Mouse (Mus musculus): Measurements from ENCODE around the gene Has1. TPM values are rescaled to one million over a fixed set of nuclear protein-coding genes. Genes with fewer than 3 reads are reported as not detected.

The Has1 gene
- total RNA-seq (2021) (under 1 TPM in 1 of 2 experiments, not detected in 1; 0.07 TPM), polyA plus RNA-seq (2012; rRNA removed) (0.22 and 0.36 TPM in 2 replicates)
- long read RNA-seq: 0 reads

DNA sequence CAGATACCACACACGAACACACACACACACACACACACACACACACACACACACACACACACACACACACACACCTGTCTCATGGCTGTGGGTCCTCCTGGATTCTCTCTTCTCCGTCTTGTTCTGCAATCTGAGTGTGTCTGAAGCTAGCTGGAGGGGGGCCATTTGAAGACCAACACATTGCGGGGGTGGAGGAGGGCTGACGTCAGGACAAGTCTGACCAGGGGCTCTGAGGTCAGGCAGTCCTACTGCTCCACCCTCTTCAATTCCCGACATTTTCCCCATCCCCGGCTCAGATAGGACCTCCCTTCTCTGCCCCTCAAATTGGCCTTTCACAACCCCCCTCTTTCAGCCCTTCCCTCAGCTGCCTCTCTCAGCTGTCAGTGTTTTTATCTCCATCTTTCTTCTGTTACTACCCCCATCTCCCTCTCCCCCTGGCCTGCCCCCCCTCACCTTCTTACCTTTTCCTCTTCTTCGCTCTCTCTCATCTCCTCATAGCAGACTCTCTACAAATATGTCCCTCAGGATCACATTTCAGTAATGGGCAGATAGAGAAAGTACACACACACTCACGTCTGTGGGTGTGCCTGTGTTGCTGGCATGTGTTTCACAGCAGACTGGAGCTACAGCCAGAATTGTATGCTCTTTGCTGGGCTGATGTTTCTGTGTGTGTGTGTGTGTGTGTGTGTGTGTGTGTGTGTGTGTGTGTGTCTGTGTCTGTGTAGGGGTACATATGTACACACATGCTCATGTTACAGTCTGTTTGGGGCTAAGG, at the start of gene Has1:
Gene Has1 (minus strand): TSS at position 142 of the 775 bp plus-strand sequence.
- DNase-seq: no peak

DNA sequence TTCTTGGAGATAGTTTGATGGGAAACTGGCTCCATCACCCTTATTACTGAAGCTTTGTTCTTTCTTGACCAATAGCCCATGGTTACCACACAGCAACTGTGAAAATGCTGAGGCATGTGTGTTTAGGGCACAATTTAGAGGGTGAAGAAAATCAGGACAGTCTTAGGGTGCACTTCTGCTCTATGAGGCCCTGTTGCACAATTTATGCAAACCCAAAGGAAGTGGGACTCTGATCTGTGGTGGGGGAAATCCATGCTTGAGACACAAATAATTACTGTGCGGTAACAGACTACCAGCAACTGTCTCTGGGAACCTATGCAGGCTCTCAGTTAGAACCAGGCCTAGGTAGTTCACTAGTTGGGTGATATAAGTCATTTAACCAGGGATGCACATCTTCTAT, 45.8 kb upstream of the Has1 start:
- no peak for DNase-seq

DNA sequence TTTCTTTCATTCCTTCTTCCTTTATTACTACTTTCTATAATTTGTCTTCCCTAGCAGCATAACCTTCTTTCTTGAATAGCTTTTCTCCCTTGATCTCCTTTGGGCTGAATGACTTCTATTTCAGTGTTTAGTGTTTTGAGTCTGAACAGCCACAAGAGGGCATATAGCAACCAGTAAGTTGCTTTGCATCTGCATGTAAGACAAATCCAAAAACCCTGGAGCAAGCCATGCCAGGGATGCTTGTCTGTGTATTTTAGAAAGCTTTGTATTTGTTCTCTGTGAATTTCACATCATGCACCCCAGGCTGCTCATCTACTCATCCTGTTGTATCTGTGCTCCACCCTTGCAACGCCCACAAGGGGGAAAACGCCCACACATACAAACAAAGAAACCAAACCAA, 44.3 kb upstream of the Has1 start:
- no peak for DNase-seq

DNA sequence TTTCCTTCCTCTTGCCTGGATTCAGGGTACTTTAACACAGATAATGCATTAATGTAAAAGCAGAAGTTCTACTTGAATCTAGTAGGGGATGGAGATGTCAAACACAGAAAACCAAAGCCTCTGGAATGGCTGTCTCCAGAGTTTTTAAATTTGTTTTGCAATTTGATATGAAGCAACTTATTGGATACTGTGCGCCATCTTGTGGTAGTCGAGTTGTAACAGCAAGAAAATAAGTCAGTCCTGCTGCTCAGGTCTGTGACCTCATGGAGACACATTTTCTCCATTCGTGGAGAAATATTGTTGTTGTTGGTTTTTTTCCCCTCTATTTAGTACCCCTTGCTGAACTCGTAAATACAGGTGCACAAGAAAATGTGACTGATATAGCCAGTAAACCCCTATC, 41.0 kb upstream of the Has1 start:
- peak; percentile 14 for DNase-seq

DNA sequence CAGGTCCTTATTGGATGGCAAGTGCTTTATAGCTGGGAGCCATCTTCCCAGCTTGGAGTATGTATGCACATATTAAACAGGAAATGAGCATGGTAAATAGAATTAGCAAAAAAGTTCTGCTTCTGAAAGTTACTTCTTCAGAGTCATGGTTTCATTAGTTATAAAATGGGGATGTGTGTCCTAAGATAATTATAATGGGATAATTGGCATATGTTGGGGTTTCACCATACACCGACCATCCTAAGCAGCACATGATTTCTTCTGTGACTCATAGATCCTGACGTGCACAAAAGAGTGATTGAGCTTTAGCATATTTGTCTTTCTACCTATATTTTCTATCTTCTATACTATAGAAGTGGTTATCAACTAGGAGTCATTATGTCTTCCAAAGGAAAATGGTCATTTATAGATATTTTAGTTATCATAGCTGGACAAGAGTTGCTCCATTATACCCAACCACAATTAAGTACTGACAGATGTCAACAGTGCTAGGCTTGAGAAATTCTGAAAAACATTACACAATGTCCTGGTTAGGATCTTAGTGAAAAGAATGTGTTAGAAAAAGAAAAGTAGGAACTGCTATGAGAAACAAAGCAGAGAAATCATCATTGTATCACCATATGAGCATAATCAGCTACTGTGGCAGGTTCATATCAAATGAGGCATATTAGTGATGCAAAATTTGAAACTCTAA, 34.9 kb upstream of the Has1 start:
- DNase-seq: no peak

DNA sequence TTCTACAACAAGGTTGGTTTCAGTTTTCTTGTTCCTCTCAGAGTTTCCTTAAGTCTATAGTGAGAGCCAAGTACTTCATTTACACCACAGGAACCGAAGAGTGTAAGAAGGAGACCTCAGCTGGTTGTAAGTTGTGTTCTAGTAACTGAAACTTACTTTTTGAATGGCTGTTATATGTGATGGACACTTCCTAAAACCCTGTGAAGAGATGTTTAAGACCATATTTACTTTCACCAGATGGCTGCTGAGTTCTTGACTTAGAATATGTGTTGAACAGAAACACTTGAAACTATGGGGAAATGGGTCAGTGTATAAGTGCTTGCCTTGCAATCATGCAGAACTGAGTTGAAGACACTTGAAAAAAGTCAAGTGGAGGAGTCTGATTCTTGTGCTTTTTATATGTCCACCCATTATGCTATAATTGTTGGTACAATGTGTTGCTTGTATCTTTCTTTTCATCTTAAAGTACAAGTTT, 32.8 kb upstream of the Has1 start, which contains the start of the genes Fpr2 and Fpr3:
Gene Fpr2 (plus strand): TSS at position 51 of the 475 bp plus-strand sequence.
Gene Fpr3 (plus strand): TSS at position 79 of the 475 bp plus-strand sequence.
- no peak for DNase-seq

DNA sequence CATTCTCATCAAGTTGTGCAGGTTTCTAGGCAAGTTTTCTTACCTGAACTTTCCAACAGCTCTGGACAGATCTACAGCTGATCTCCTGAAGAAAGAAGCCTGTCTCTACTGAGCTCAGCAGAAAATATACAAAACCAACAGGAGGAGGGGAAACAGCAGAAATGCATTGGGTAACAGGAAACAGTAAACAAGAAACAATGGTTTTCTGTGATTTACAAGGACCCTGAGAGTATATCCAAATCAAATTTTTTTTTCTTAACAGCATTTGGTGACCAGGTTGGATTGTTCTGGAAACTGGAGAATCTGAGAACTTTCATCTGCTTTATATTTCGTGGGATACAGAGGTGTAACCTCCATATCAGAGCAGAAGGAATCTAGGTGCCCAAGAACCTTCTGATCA, 28.8 kb upstream of the Has1 start, which contains the start of gene Fpr1:
Gene Fpr1 (minus strand): TSS at position 101 of the 400 bp plus-strand sequence.
- DNase-seq: no peak

DNA sequence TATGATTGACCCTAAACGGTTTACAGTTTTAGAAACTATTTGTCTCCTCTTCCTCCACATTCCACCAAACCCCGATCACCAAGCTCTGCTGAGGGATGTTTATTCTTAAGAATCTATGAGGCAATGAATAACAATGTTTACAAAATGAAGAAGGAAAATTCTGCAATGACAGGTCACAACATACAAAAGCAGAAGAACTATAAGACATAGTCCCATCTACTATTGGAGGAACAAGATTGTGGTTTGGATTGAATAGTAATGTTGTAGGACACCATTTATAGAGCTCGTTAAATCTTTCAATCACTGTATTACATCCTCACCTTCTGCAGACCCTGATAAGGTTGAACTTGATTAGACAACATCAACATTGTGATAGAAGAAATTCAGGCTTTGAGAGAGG, 27.7 kb upstream of the Has1 start:
- DNase-seq: no peak

DNA sequence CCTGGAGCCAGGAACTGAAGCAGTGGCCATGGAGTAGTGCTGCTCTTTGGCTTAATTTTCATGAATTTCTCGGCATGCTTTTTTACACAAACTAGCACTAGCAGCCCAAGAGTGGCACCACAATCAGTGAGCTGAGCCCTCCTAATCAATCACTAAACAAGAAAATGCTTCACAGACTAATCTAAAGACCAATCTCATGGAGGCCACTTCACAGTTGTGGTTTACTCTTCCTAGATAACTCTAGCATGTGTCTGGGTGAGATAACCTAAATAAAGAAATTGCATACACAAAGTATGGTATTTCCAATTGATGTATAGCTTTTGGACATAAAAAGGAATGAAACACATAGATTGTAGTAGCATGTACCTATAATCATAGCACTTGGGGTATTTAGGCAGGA, 24.3 kb upstream of the Has1 start:
- DNase-seq: no peak

DNA sequence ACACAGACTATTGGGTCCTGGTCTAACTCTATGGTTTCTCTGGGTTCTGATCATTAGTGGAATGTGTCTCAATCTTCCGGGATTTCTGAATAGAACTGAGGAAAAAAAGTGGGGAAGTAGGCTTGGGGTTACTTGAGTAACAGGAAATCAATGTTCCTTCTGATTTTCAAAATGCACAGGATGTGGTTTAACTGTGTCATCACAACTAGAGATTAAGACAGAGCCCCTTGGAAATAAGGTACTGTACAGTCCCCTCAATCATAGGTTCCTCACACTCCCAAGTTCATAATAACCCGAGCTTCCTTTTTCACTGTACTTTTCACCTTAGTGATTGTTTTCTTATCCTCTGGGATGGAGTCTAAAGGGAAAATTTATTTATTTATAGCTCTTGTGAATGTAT, 16.7 kb upstream of the Has1 start:
- no peak for DNase-seq

DNA sequence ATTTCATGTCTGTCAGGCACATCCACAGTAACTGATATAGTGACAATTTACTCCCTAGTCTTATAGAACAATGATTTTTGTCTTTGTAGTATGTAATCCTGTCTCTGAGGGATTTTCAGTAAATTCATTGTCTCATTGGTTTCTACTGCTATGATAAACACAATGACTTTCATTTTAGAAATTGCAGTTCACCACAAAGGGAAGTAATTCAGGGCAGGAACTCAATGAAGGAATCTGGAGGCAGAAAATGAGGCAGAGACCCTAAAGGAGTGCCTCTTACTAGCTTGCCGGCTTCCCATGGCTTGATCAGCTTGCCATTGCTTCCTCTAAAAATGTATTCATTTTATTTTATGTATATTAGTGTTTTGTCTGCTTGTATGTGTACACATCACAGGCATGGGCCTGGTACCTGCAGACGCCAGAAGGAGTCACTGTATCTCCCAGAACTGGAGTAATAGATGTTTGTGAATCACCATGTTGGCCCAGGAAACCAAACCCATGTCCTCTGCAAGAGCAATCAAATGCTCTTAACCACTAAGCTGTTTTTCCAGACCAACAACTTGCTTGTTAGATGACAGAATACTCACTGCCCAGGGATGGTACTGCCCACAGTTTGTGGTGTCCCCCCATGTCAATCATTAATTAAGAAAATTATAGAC, 16.0 kb upstream of the Has1 start:
- DNase-seq: no peak

DNA sequence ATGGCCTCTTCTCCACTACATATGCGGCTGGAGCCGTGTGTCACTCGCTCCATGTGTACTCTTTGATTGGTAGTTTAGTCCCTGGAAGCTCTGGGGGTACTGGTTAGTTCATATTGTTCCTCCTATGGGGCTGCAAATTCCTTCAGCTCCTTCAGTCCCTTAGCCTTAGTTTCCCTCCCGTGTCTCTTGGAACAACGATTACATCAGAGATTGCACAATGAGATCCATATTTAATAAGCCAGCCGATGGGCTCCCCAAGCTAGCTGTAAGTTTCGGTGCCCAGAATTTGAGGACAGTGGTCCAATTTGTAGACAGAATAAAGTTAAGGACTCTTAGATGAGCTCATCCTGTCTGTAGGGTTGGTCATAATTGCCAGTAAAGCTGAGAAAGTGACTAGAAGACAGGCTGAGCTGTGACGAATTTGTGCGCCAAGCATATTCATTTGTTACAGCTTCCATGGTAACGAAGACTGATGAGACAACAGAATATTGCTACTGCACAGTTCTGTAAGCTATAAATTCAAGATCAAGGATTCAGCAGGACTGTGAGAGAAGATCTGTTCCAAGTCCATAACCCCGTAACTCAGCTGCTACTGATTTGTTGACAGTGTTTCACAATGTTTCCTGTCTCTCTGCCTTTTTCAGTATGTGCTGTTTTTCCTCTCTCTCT, 11.9 kb upstream of the Has1 start:
- no peak for DNase-seq

DNA sequence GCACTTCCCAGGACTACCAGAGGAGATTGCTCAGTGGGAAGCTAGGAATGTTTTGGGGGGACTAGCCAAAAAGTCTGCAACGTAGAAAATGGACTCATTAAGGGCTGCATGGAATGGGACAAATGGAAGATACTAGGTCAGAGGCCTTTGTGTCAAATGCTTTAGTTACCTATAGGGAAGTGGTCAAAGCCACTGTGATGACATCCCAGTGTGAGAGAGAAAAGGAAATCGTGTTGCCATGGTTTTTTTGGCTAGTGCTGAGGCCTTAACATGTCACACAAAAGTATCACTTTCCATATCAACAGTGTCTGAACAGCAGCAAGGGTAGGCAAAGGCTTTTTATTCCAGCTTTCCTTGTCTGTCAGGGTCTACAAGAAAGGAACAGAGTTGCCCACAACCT, 10.2 kb upstream of the Has1 start:
- DNase-seq: no peak

DNA sequence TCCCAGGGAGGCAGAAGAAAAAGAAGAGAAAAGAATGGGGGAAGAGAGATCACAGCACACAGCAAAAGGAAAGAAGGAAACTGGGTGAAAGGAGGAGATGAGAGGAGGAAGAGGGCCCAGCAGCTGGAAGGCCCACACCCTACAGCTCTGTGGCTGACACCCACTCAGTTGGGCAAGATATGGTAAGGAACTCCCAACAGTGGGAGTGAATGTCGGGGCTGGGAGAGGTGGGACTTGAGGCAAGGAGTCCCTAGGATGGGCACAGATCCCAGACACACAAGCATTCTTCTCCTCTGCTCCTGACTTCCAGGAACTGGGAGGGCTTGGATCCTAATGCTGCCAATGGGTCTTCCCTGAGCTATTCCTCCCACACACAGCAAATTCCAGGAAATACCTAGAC, 7.4 kb upstream of the Has1 start:
- DNase-seq: no peak

DNA sequence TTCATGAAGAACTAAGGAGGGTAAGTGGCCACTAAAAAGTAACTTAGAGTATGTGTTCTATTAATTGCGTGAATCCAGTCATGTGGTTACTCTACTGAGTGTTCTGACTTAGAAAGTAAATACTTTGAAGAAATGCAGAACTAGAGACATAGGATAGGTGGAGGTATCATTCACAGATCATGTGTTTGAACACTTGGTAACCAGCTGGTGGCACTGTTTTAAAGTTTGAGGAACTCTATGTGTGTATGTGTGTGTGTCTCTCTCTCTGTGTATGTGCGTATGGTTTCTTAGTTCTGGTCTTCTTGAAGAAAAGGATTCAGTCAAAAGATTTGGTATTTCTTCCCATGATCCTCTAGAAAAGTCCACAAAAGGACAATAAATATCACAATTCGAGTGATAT, 5.1 kb upstream of the Has1 start:
- DNase-seq: no peak

DNA sequence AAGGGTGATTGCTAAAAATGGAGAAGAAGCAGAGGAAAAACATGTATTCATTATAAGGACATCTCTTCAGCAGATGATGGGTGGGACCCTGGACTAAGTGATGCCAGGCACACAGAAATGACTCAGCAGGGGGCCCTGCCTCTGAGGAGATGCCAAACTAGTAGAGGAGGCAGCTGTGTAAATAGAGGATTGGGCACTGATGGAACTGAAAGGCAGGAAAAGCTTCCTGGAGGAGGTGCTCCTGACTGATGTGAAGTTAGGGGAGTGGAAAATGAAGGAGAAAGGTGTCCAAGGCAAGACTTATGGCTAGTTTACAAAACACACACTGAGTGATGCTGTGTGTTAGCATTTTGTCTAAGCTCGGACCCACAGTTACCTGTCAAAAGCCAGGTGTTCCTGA, 2.4 kb upstream of the Has1 start:
- DNase-seq: no peak

DNA sequence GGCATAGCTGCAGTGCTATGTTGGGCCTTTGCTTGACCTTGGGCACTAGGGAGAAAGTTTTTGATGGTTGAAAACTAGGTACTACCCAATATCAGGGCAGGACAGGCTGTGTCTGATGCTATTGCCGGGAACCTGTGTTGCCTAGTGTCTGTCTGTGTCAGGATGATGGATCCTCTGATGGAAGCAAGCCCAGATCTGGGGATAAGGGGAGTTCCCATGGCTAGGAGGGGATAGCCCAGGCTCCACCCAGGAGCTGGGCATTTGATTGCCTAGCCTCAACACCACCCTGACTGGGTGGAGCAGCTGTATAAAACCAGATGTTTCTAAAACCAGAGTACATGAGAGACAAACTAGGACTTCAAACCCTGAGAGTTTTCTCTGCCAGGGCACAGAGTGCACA, 1.6 kb upstream of the Has1 start:
- no peak for DNase-seq

DNA sequence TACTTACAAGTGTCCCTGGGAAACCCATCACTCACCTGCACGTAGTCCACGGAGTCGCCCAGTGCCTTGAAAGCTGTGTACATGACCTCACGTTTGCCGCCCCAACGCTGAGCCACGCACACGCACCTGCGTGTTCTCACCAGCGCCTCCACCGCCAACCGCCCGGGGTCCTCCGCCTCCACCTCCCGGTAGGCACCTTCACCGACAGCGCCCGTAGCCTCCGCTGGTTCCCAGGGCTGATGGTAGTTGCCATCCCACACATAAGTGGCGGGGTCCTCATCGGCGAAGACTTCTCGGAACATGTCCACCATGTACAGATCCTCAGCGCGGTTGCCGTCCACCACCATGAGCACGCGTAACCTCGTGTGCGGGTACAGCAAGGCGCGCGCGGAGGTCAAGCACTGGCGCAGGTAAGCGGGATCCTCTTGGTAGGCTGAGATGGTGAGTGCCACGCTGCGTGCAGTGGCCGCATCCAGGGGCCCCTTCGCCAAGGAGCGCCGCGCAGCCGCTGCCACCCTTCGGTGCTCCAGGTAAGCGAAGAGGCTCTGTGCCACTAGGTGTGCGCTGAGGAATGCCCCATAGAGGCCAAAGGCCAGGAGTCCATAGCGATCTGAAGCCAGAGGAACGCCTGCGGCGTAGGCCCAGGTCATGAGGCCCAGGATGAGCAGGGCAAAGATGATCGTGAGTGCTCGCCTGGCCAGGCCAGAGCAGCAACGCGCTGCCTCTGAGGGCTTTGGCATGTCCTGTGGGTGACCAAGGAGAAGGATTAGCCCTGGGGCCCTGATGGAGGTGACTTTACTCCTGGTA, 4.9 kb downstream of the Has1 start:
- DNase-seq: no peak

DNA sequence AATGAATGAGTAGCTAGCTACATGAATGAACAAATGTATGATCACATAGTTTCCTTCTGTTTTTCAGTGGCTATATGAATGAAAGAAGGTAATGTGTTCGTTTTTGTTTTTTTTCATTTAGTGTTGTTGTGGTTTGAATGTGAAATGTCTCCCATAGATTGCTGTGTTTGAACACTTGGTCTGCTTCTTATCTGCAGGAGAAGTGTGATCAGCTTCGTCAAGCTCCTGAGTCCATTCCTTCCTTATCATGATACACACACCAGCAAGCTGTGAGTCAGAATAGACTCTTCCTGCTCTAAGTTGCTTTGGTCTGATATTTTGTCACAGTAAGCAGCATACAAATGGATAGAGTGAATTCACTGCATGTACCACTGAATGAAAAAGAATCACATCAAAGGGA, 6.0 kb downstream of the Has1 start:
- no peak for DNase-seq

DNA sequence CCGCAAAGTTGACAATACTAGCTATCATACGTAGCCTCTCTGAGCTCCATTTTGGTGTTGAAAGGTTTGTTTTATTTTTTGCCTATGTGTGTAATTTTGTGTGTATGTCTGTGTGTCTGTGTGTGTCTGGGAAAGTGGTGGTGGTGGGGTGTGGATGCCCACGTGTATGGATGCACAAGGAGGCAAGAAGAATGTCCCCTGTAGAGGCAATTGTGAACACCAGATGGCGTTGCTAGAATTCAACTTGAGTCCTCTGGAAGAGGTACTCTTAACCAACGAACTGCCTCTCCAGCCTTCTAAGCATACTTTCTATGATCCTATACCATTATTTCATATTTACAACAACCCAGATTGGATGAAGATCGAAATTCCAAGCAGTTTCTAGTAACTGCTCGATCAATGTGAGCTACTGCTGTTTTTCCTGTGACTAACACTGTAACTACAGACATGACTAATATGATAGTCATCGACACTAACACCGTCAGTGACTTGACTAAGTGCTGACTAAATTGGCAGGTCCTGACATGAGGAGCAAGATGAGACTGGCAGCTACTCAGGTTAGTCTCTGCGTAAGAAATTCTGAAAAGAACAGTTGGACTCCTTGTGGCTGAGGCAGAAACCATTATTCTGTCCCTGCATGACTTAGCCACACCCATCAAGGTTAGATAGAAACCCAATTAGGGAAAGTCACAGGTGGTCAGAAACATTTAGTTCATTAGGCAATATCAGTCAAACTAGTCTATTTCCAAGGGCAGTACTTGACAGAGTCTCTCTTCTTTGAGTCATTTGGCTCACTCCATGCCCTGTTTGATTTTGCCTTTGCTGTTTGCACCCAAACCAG, 9.6 kb downstream of the Has1 start:
- DNase-seq: peak; percentile 68

All from adrenal gland, adult 2 months (tissue).